Mouse (Mus musculus): ENCODE results near the gene Muc5b. TPM values are rescaled to one million over a fixed set of nuclear protein-coding genes. Genes with fewer than 3 reads are reported as not detected.

Muc5b gene
- polyA plus RNA-seq, 1 experiment from 2014 or later: 0.01 TPM

- WGBS: 84% methylated on average over 2 of the region's 2 CpGs
- H3K4me1 ChIP-seq: no peaks in the 10 kb centered on the region
Measured at GRCm38 (mm10) chr7:141918407-141918806, 79.5 kb downstream of the Muc5b start, which contains the start of gene Tollip. Tollip (minus strand) TSS chr7:141918507.

More at GRCm38 (mm10) chr7:141918407-141918806, 79.5 kb downstream of the Muc5b start, which contains the start of gene Tollip:
- H3K36me3 ChIP-seq (replicated peaks): no peaks in the 10 kb centered on the region
- no peak within 1 kb of the TSS for H3K27ac ChIP-seq (replicated peaks)
- H3K9me3 ChIP-seq: no peaks in the 10 kb centered on the region
- no peaks in the 10 kb centered on the region for H3K27me3 ChIP-seq (replicated peaks; ENCODE audit: low read depth, poor library complexity, severe bottlenecking)
- no peak for DNase-seq (ENCODE audit: low spot score)
- no peak within 1 kb of the TSS for H3K4me3 ChIP-seq

Other genes with a start within 250 kb of the Muc5b start
- gene Muc6, start 183.8 kb upstream of the Muc5b start, polyA plus RNA-seq (2016; fragmentation: Nextera tagmentation; extraction: Ambion mirVana): 0.11 and 0.14 TPM in 2 replicates
- 0.26 and 0.36 TPM in 2 replicates for gene Muc2, start 148.7 kb upstream of the Muc5b start, polyA plus RNA-seq (2016; fragmentation: Nextera tagmentation; extraction: Ambion mirVana)
- not detected in 2 replicates for gene Muc5ac, start 50.1 kb upstream of the Muc5b start, polyA plus RNA-seq (2016; fragmentation: Nextera tagmentation; extraction: Ambion mirVana)
- gene Tollip, start 79.4 kb downstream of the Muc5b start, polyA plus RNA-seq (2016; fragmentation: Nextera tagmentation; extraction: Ambion mirVana): 48.1 and 50.9 TPM in 2 replicates
- gene Brsk2, start 110.7 kb downstream of the Muc5b start, polyA plus RNA-seq (2016; fragmentation: Nextera tagmentation; extraction: Ambion mirVana): 3.0 and 3.7 TPM in 2 replicates
- gene Mob2, start 222.0 kb downstream of the Muc5b start, polyA plus RNA-seq (2016; fragmentation: Nextera tagmentation; extraction: Ambion mirVana): 67.4 and 68.0 TPM in 2 replicates